Mouse (Mus musculus): Measurements from ENCODE around the gene Ddx58. TPM values are rescaled to one million over a fixed set of nuclear protein-coding genes. Genes with fewer than 3 reads are reported as not detected.

The Ddx58 gene
- polyA plus RNA-seq, 1 experiment, result 13.0 TPM

DNA sequence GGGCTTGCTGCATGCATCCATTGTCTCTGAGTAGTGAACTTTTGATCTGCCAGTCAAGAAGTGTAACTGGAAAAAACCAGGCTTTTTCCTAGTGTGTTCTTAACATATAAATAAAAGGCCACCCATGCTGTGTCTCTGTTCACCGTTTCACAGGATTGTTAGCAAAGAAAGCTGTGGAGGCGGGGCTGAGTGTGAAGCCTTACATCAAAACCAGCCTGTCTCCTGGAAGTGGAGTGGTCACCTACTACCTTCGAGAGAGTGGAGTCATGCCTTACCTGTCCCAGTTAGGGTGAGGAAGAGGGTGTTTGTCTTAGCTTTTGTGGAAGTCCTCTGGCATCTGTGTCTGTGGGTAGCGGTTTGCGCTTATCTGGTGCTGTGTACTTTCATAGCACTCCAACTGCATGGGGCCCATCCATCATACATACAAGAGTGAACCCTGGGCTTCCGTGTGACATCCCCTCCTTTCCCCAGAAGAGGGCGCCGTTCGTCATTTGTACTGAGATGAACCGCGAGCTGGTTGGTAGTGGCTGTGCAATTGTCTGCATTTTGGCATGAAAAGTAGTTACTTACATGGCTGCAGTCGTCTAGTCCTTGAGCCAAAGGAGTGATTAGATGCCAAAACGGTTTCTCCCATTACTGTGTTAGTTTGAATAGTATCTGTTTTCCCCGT, 56.8 kb downstream of the Ddx58 start:
- no peak for DNase-seq (ENCODE audit: low read depth)

- DNase-seq (ENCODE audit: low read depth), result no peak
Observed at GRCm38 (mm10) chr4:40181681-40182080, 57.9 kb downstream of the Ddx58 start.

DNA sequence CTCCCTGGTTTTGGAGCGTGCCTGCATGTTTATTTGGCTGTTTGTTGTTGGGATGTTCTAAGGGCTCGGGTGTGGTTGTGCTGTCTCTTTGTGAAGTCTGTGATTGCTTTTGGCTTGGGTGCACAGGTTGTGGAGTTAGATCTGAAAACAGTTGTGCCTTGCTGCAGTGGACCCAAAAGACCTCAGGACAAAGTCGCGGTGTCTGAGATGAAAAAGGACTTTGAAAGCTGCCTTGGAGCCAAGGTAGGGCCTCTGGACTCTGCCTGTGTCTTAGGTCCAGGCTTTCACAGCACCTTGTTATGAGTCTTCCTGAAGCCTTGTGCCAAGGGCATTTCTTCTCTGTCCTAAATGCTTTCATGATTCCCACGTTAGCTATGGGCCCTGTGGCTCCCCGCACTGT, 59.6 kb downstream of the Ddx58 start:
- no peak for DNase-seq (ENCODE audit: low read depth)

- DNase-seq (ENCODE audit: low read depth), result no peak
Observed at GRCm38 (mm10) chr4:40178584-40178983, 61.0 kb downstream of the Ddx58 start.

DNA sequence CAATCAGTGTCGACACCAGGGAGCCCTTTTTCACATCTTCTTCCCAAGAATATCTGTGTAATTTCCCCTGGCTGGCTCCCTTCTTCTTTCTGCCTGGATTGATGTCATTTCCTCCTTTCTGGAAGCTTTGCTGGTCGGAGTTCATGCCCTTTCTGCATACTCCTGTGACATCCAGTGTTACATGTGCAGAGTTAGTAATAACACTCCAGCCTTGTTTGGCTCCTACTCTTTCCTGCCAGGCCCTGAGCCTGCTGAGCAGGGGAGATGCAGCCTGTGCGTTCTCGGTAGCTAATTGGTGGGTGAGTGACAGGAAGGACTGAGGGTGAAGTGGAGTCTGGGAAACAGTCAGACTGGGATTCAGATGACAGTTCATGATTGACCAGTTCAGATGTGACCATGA, 65.3 kb downstream of the Ddx58 start:
- DNase-seq (ENCODE audit: low read depth), result no peak

GRCm38 (mm10) chr4:40172336-40172735, 67.3 kb downstream of the Ddx58 start:
- DNase-seq (ENCODE audit: low read depth), result no peak

DNA sequence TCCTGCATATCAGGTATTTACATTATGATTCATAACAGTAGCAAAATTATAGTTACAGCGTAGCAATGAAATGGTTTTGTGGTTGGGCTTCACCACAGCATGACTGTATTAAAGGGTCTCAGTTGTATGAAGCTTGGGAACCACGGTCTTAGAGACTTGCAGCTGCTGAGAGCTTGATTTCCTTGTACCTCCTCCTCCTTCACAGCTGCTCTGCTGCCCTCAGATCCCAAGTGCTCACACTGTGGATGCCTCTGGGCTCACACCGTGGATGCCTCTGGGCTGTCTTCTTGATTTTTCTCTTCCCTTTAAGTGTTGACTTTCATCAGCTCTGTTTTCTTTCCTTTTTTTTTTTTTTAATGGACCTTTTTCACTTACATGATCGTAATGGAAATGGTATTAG, 68.2 kb downstream of the Ddx58 start:
- no peak for DNase-seq (ENCODE audit: low read depth)

DNA sequence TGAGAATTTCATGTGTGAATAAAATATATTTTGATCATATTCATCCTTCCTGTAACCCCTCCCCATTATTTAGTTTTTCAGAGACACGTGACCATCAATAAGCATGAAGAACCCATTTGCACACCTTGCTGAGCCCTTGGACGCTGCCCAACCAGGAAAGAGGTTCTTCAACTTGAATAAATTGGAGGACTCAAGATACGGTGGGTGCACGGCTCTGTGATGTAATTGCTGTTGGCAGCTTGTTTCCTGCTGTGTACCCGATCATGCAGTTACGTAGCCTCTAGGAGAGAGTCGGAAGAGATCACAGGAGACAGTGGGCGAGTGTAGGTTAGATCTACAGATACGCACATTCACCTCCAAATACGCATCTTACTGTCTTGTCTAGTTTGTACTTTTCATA, 76.0 kb downstream of the Ddx58 start:
- DNase-seq (ENCODE audit: low read depth), result no peak

DNA sequence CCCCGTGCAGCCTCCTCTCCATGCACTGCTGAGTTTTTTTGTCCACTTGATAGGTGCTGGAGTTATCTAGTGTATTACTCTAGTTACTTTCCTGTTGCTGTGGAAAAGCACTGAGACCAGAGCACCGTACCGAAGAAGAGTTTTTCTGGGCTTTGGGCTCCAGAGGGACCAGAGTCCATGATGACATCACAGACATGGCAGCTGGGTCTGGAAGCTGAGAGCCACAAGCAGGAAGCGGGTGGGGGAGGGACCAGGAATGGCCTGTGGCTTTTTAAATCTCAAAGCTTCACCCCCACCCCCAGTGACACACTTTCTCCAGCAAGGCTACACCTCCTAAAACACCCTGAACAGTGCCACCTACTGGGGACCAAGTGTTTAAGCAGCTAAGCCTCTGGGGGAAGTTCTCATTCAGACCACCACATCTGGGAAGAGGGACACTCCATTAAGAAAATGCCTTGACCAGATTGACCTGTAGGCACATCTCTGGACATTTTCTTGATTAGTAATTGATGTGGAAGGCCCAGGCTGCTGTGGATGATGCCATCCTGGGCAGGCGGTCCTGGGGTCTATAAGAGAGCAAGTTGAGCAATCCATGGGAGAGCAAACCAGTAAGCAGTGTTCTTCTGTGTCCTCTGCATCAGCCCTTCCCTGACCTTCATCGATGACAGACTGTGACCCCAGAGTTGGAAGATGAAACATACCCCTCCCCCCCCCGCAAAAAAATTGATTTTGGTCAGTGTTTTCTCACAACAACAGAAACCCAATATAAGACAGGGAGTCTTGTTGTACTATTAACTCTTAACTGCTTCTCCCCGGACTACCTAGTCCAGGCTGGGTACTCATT, 78.8 kb downstream of the Ddx58 start:
- DNase-seq (ENCODE audit: low read depth), result no peak

DNA sequence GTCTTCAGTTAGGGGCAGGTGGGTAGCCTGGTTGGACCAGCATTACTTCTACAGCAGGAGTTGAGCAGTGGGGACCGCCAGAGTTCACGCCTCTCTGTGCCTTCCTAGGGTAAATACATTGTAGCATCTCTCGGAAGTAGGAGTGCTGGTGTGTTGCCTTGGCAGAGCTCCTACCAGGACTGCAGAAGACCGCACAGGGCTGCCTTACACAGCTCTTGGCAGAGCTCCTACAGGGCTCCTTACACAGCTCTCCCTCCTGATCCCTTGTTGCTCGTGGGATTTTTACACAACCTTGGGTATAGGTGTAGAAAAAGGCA, 81.4 kb downstream of the Ddx58 start:
- no peak for DNase-seq (ENCODE audit: low read depth)

GRCm38 (mm10) chr4:40157500-40158223, 82.0 kb downstream of the Ddx58 start:
- peak; percentile 95 for DNase-seq (ENCODE audit: low read depth)

DNA sequence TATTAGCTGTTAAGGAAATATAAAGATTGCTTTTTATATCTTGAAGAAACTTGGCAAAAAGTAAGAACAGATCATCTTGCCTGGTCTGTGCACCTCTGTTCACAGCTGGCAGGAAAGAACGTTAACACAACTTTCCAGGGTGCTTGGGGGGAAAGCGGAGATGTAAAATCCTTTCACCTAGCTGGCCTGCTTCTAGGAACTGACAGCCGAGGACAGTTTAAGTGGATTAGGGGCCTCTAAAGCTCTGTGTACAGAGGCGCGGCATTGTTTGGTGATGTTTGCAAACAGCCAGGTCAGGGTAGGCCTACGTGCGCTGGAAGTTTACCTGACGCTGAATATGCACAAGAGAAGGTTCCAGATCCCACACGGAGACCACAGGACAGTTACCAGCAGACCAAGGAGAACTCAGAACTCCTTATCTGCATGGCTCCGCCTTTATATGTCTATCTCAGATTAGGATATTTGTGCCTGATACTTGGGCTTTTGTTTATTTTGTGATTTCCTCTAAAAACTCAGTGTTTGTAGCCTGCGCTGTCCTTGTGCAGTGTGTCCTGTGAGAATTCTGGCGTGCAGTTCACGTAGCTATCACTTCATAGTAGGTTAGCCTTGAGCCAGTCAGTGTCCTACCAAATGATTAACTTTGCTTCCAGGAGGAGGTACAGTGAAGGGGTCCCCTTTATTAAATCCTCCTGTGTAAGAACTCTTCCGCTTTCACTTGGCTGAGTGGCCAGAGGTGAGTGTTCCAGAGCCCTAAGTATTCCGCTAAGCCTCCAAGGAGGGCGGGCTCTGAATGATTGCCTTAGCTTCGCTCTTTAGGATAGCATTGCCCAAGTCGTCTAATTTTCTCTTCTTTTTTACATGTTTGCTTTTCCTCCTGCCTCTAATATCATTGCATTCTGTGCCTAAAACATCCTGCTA, 82.8 kb downstream of the Ddx58 start:
- DNase-seq (ENCODE audit: low read depth), result no peak

DNA sequence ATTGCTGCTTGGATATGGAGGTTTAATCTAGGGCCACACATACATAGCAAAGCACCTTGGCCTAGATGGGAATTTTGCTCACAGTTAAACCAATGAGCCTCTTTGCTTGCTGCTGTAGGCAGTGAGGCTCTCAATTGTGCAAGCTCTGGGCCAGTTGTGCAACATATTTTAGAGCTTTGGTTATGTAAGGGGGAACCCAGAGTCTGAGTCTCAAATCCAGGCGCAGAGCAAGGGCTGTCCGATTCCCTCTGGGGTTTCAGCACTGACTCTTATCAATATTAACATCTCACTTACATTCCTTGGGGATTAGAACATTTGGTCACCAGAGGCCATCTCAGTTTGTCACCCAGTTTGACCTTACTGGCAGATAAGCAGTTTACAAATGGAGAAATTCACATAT, 83.5 kb downstream of the Ddx58 start:
- DNase-seq (ENCODE audit: low read depth), result peak; percentile 98

DNA sequence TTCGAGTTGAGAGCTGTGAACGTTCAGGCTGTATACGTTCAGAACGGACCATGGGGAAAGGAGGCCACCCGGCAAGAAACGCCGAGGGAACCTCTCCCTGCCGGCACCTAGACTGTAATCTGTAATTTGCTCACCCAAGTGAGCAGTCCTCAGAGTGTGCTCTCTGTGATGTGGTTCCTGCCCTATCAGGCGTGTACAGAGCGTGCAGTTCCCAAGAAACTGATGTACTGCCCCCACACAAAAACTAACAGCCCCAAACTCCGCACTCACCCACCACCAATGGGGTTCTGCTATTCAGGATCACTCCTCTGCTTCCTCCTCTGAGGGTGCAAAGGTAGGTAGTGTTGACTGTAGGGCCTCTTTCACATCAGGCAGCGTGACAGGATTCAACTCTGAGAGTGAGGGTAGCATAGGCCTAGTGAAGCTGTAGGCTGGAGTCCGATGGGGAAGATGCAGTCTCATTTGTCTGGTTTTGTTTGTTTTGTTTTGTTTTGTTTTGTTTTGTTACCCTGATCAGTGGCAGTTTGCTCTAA, 84.1 kb downstream of the Ddx58 start:
- DNase-seq (ENCODE audit: low read depth), result no peak

GRCm38 (mm10) chr4:40154751-40155150, 84.9 kb downstream of the Ddx58 start:
- no peak for DNase-seq (ENCODE audit: low read depth)

Other genes with a start within 250 kb of the Ddx58 start
- gene Aco1, start 96.7 kb downstream of the Ddx58 start, polyA plus RNA-seq (2012; rRNA removed), result 143 and 158 TPM in 2 replicates
- gene Smim27, start 29.8 kb upstream of the Ddx58 start, polyA plus RNA-seq (2012; rRNA removed), result 23.7 and 29.1 TPM in 2 replicates
- gene Topors, start 30.0 kb upstream of the Ddx58 start, polyA plus RNA-seq (2012; rRNA removed), result 4.1 and 6.7 TPM in 2 replicates
- gene Ndufb6, start 39.6 kb upstream of the Ddx58 start, polyA plus RNA-seq (2012; rRNA removed), result 85.4 and 99.4 TPM in 2 replicates
- gene Tmem215, start 232.4 kb upstream of the Ddx58 start, polyA plus RNA-seq (2012; rRNA removed), result 0.08 TPM in 1 of 2 replicates, not detected in the other

Data from gonadal fat pad, adult 2 months (tissue).